Mouse (Mus musculus) frontal cortex, postnatal 10 days (tissue): ENCODE measurements around the gene Bloc1s4.

ENCODE experiments used
- DNase-seq, 2 experiments: peaks; one replicate each; pipeline ENCODE4 v3.0.0; 2022; ENCODE audit warnings: low spot score in 2 of 2, mixed read lengths in 1 of 2

Bloc1s4 gene

DNA sequence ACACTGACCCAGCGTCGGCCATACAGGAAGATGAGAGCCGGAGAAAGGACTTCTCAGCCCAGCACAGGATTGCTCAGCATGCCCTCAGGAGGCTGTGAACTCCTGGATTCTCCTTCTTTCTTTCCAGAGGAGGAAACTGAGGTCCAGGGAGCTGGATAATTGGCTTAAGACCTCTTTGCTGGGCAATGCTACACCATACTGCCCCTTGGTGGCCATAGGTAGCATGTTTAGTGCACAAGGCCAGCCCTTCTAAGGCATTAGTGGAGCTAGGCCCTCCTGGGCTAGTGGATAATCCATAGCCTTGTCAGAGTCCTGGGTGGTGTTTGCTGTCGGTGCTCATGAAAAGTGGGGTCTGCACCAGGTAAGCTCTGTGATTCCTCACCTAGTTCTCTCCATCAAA, 8.6 kb downstream of the Bloc1s4 start:
- DNase-seq = no peak

DNA sequence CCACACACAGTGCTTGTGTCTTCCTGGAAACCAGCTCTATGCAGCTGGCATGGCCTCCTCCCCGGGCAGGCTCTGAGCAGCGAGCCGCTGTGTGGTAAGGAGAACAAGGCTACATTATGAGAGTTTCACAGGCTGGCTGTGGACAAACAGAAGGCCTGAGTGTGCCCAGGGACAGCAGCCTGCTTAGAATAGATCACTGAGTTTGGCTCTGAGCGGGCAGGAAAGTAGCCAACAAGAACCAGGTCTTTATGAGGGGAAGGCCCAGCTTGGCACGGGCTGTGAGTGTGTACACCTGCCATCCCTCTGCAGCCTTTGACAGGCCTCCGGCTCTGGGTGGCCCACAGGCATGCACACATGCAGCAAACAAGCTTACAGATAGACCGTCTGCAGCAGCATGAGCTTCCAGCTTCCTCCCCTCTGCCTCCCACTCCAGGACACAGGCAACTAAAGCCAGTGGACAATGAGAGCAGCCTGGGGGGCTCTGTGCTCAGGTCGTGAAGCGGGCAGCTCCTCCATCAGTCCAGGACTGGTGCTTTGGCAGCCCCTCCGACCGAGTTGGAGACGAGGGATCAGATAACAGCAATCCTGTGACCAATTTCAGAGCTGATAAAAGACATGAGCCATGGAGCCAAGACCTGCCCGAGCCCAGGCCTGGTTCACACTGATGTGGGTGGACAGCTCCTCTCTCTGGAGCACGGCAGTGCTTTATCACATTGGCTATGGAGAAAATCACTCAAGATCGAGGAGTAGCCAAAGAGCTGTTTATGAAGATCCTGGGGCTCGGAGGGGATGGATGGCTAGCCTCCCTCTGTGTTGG, 9.4 kb downstream of the Bloc1s4 start:
- DNase-seq = peak; percentile 55 to 73

DNA sequence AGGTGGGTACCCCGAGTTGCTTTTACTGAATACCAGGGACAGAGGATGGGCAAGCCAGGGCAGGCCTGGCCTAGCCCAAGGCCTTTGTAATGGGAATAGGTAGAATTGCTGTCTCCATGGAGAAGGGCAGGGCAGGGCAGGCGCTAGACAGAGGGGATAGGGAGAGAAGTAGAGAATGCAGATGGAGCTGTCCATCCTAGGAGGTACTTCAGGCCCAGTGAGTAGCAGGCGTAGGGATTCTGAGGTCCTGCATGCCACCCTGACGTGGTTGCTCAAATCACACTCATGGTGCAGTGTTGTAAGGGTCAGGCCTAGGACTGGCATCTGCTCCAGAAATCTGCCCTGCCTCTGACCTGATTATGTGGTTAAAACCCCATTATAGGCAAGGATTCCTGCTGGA, 10.7 kb downstream of the Bloc1s4 start:
- no peak for DNase-seq

- no peak for DNase-seq
Measured at GRCm38 (mm10) chr5:36736009-36736408, 12.4 kb downstream of the Bloc1s4 start.

DNA sequence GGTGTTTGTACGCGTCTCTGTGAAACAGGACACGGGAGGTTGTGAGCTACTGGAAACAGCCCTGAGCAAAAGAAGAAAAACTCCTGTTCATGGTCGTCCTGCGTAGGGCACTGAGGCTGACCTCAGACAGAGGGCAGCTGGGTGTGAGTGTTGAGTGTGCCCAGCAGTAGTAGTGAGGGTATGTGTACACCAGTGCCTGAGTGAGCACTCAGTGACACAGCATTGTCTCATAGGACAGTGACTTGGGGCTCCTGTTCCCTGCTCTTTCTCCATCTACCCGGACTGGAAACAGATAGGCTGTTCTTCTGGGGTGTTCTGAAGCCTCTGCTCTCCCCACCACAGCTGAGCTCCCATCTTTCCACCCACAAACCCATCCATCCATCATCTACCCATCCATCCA, 13.3 kb downstream of the Bloc1s4 start:
- DNase-seq = no peak

DNA sequence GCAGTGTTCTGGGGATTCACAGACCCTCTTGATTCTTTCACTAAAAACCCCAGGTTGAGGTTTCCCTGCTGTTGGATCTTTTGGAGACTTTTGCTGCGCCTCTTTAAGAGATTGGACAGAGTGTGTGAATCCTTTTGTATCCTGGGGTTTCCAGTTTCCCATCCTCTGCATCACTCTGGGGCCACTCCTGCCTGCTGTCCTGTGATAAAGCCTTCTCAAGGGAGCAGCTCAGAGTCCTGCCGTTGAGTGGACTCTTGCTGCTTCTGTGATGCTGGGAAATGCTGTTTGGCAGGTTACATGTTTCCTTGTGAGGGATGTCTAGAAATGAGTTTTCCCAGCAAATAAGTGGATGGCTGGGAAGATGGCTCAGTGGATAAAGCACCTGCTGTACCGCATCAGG, 15.0 kb downstream of the Bloc1s4 start:
- no peak for DNase-seq

GRCm38 (mm10) chr5:36731901-36732652, 16.4 kb downstream of the Bloc1s4 start:
- no peak for DNase-seq

DNA sequence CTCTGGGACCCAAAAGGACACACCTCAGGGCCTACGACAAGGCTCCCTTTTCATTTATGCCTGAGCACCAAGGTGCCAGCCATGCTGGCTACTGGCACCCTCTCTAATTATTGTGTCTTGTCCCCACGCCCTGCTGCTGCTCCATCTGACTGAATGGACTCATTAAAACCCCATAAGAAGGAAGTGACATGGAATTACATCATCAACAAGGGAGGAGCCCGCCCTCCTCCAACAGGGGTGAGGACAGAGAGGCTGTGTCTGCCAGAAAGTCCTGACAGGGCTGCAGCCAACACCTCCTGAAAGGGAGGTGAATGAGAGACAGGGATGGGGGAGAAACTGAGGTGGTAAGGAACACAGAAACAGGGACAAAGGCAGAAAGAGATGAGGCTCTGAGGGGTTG, 17.8 kb downstream of the Bloc1s4 start:
- DNase-seq = no peak

DNA sequence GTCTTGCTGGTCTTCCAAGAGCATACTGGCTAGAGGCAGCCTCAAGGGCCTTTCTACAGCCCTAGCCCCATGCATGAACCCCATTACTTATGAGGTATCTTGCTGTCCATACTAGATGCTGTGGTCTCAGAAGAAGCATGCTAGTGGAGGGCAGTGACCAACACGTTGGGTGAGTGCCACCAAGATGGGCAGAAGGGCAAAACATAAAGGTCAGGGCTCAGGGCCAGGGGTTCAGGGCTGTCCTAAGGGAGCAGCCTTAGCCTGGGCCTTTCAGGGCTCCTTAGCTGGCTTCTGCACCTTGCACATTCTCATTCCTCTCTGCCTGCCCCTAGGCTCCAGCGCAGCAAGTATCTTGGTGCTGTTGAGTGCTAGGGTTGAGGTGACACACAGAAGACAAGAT, 18.5 kb downstream of the Bloc1s4 start:
- no peak for DNase-seq

- no peak for DNase-seq
Measured at GRCm38 (mm10) chr5:36729086-36729473, 19.4 kb downstream of the Bloc1s4 start.

- DNase-seq = no peak
Measured at GRCm38 (mm10) chr5:36728403-36729085, 19.9 kb downstream of the Bloc1s4 start.

- DNase-seq = no peak
Measured at GRCm38 (mm10) chr5:36727776-36728175, 20.7 kb downstream of the Bloc1s4 start.

GRCm38 (mm10) chr5:36727136-36727535, 21.3 kb downstream of the Bloc1s4 start:
- no peak for DNase-seq

DNA sequence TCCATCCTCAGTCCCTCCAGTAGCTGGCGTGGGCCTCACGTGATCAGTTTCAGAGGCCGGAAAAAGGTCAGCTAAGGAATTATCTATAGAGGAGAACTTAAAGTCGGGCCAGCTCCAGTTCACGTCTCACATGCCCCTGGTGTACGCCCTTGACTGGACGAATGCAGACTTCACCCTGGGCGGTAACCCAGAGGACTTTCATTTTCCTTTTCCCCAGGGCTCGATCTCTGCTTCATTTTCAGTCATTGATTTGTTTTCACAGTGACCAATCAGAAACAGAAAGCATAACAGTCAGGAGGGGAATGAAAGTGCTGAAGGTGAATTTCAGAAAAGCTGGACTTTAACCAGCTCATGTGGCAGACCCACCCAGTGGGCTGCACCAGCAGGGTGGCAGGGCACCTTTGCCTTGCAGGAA, 22.1 kb downstream of the Bloc1s4 start:
- DNase-seq = no peak

- no peak for DNase-seq
Measured at GRCm38 (mm10) chr5:36725861-36726260, 22.6 kb downstream of the Bloc1s4 start.

DNA sequence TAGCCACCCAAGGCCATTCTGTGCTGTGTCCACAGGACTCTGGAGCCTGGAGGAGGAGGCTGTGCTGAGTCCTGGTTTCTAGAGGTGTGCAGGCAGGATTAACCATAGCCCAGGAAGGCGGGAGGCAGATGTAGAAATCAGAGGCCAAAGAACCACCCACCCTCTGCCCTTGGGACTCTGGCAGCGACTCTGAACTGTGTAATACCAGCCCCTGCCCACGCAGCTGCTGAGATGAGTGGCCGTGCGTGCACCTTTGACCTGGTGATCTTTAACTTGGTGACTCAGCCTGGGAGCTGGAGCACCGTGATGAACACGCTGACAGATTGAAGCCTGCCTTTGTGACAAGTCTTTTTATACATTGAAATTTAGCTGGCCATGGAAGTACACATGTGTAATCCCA, 24.2 kb downstream of the Bloc1s4 start:
- no peak for DNase-seq

- DNase-seq = no peak
Measured at GRCm38 (mm10) chr5:36723356-36723755, 25.1 kb downstream of the Bloc1s4 start.

GRCm38 (mm10) chr5:36722415-36722856, 26.0 kb downstream of the Bloc1s4 start:
- DNase-seq = no peak

- DNase-seq = no peak
Measured at GRCm38 (mm10) chr5:36720710-36721375, 27.6 kb downstream of the Bloc1s4 start.

DNA sequence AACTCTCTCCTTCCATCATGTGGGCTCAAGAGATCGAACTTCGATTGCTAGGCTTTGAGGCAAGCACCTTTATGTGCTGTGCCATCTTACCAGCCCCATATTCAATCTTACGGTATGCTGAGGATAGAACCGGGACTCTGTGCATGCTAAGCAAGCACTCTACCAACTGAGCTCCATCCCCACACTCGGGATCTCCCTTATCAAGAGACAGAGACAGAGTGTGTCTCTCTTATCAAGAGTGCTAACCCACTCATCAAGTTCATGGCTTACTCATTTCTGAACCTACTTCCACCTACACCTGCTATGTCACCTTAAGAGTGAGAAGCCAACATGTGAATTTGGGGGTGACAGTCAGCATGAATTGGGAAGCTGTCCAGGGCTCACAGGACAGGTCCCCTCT, 28.2 kb downstream of the Bloc1s4 start:
- no peak for DNase-seq

GRCm38 (mm10) chr5:36719601-36720000, 28.8 kb downstream of the Bloc1s4 start:
- DNase-seq = no peak

GRCm38 (mm10) chr5:36719135-36719534, 29.3 kb downstream of the Bloc1s4 start:
- DNase-seq = no peak
